Mouse (Mus musculus): ENCODE measurements around the gene Fosl2. TPM values are rescaled to one million over a fixed set of nuclear protein-coding genes. Genes with fewer than 3 reads are reported as not detected.

Gene Fosl2
- polyA plus RNA-seq, 1 experiment from 2014 or later: 0.41 TPM

DNA sequence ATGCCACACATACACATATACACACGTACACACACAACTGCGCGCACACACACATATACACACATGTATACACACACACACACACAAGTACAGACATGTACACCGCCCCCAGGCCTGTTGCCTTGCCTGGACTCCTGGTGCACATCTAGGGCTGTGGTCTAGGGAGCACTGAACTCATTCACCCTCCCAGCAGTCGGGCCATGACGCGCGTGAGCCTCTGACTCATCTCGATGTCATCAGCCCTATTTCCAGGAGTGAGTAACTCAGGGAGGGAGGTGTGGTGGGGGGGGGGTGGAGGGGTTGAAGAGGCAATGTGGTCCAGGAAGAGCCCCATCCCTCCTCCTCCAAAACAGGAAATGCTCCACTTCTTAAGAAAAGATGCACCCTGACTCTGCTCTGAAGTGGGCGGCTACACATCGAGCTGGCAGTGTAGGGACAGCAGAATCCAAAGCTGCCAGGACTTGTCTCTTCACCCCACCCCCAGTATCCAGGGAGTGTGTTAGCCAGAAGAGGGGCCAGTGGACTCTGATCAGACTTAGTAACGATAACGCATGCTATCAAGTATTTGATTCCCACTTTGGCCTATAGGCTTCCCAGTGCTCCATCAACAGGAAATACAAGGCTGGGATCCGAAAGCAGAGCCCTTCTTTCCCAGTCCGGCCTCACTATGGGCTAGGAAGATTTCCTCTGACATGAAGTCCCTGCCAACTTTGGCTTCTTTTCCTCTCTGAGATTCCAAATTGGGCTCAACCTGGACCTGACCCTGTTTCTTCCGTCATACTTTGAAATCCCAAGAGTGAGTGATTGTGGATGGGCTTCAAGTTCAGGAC, 56.6 kb downstream of the Fosl2 start:
- H3K9me3 ChIP-seq: no peaks in the 10 kb centered on the region
- H3K27ac ChIP-seq: no peak overlapping the region
- no peaks in the 10 kb centered on the region for H3K27me3 ChIP-seq (replicated peaks)
- 89% methylated on average over 16 of the region's 16 CpGs for WGBS
- H3K4me1 ChIP-seq: no peaks in the 10 kb centered on the region
- H3K4me3 ChIP-seq: no peak overlapping the region
- no peak overlapping the region for H3K4me2 ChIP-seq
- no peaks in the 10 kb centered on the region for H3K36me3 ChIP-seq (replicated peaks)
- H3K9ac ChIP-seq: no peak overlapping the region
- ATAC-seq (replicated peaks): no peak

DNA sequence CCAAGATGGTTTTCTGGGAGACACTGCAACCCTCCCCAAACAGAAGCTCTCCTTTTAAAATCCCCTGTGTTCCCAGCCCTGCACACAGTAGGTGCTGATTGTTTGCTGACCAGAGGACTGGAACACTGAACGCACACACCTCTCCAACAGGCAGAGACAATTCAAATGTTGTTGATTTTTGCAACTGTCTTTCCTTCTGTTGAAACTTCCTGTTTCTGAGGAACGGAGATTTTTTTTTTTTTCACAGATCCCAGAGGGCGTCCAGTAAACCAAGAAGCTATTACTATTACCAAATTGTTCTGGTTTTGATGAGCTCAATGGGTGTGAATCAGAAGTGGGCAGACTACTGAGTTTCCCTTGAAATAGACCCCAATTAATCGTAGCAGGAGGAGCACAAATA, 58.6 kb downstream of the Fosl2 start:
- H3K27me3 ChIP-seq (replicated peaks): no peaks in the 10 kb centered on the region
- no peak overlapping the region for H3K27ac ChIP-seq
- no peak for ATAC-seq (replicated peaks)
- H3K36me3 ChIP-seq (replicated peaks): no peaks in the 10 kb centered on the region
- no peak overlapping the region for H3K4me2 ChIP-seq
- no peak overlapping the region for H3K9ac ChIP-seq
- H3K4me3 ChIP-seq: no peak overlapping the region
- whole genome bisulfite sequencing: 78% methylated on average over 4 of the region's 4 CpGs
- H3K9me3 ChIP-seq: no peaks in the 10 kb centered on the region
- no peaks in the 10 kb centered on the region for H3K4me1 ChIP-seq

DNA sequence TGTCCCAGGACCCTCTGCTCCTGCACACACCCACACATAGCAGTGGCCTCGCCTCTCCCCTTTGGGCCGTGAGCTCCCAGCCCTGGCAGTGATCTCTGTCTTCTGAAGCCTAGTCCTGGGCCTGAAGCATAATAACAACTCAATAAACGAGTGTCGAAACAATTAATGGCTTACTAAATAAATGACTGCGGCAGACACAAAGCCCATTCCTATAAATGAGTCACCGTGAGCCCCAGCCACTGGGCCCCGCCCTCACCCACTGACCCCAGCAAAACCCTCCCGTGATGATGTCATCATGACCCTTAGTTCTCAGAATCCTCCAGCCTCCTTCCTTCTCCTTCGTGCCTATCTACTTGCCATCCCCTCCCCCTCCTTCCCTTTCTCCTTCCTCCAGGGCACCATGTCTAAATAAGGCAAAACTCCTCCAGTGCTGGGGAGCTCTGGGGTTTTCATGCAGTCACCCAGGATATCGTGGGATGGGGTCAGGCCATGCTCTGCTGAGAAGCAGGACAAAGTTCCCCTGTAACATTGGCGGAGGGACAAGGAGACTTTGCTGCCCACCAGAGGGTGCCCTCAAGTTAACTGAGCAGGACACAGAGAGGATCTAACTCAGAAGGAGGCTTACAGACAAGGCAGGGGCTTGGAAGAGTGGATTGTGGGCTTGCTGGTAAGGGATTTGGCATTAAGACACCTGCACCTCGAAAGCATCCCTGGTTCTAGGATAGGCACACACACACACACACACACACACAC, 60.4 kb downstream of the Fosl2 start:
- Histone ChIP-seq H3K36me3 (replicated peaks) (no peaks in the 10 kb centered on the region), H3K4me1 (no peaks in the 10 kb centered on the region), H3K4me3 (no peak overlapping the region), H3K9me3 (no peaks in the 10 kb centered on the region), H3K4me2 (no peak overlapping the region), H3K9ac (no peak overlapping the region), H3K27me3 (replicated peaks) (no peaks in the 10 kb centered on the region), H3K27ac (no peak overlapping the region)
- no peak for ATAC-seq (replicated peaks)
- 69% methylated on average over 12 of the region's 12 CpGs for WGBS

DNA sequence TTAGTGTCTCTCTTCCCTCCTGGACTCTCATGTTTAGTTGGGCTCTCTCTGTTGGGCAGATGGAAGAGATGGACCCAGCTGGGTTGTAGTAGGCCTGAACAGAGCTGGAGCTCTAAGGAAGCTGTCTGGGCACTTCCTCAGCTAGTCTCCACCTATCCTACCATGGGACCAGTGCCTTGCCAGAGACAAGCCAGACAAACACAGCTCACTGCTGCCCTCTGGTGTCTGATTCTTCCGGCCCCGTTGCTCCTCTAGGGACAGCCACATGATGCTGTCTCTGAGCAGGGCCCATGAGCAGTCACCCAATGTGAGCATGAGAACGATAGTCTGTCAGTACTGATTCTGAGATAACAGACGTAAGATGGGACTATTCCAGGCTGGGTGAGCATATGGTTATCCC, 62.1 kb downstream of the Fosl2 start:
- WGBS: 15% methylated on average over 4 of the region's 4 CpGs
- no peak overlapping the region for H3K4me3 ChIP-seq
- H3K4me2 ChIP-seq: no peak overlapping the region
- no peaks in the 10 kb centered on the region for H3K9me3 ChIP-seq
- H3K27ac ChIP-seq: no peak overlapping the region
- no peaks in the 10 kb centered on the region for H3K36me3 ChIP-seq (replicated peaks)
- no peaks in the 10 kb centered on the region for H3K4me1 ChIP-seq
- H3K27me3 ChIP-seq (replicated peaks): no peaks in the 10 kb centered on the region
- no peak for ATAC-seq (replicated peaks)
- no peak overlapping the region for H3K9ac ChIP-seq

DNA sequence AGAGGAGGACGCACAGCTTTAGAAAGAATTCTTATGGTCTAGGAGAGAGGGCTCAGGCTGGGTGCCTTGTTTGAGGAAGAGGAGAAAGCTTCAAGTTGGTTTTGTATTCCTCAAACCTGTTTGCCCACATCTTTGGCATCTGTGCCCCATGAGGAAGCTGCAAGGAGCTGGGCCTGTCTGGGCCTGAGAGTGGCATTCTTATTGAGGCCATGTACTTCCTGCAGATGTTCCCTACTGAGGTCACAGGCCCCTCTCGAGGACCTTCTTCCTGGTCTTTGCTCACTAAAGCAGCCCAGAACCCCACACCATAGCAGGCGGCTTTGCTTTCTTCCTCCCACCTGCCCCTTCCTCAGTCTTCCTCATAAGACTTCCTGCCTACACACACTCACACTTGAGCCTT, 63.5 kb downstream of the Fosl2 start:
- no peak overlapping the region for H3K4me2 ChIP-seq
- H3K9me3 ChIP-seq: no peaks in the 10 kb centered on the region
- H3K9ac ChIP-seq: no peak overlapping the region
- H3K4me3 ChIP-seq: no peak overlapping the region
- H3K27ac ChIP-seq: no peak overlapping the region
- H3K4me1 ChIP-seq: no peaks in the 10 kb centered on the region
- 78% methylated on average over 3 of the region's 3 CpGs for WGBS
- no peaks in the 10 kb centered on the region for H3K27me3 ChIP-seq (replicated peaks)
- no peak for ATAC-seq (replicated peaks)
- no peaks in the 10 kb centered on the region for H3K36me3 ChIP-seq (replicated peaks)

DNA sequence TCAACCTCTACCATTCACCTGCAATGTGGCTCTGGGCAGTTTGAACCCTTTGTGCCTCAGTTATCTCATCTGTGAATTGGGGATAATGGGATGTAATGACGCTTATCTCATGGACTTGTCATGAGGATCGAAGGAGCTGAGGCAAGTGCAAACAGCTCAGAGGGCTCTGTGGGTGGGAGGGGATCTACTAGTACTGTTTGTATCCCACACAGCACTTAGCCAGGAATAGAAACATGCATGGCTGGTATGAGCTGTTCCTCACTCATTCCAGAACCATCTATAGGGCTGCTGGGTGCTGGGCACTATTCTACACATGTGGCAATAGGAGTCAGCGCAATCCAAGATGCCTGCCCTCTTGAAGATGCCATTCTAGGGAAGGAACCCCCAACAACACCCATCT, 64.0 kb downstream of the Fosl2 start:
- Histone ChIP-seq H3K9me3 (no peaks in the 10 kb centered on the region), H3K4me2 (no peak overlapping the region), H3K27me3 (replicated peaks) (no peaks in the 10 kb centered on the region), H3K4me1 (no peaks in the 10 kb centered on the region), H3K9ac (no peak overlapping the region), H3K36me3 (replicated peaks) (no peaks in the 10 kb centered on the region), H3K4me3 (no peak overlapping the region), H3K27ac (no peak overlapping the region)
- WGBS: 93% methylated on average over 3 of the region's 3 CpGs
- no peak for ATAC-seq (replicated peaks)

DNA sequence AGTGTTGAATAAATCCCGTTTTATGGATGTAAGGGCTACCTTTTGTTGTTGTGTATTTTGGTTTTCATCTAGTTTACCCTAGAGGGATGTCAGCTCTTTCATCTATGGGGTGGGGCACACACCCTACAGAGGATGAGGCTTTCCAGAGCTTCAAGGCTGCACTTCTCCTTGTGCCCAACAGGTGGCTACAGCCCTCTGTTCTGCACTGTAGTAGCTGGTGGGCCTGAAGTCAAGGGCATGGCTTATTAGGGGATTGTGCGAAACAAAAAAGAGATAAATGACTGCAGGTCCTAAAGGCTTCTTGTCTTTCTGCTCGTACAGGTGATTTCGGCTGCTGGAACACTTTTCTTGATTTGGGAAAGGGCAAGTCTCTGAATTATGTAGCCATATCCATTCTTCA, 69.1 kb downstream of the Fosl2 start:
- Histone ChIP-seq H3K9me3 (no peaks in the 10 kb centered on the region), H3K4me3 (no peak overlapping the region), H3K27ac (no peak overlapping the region), H3K4me2 (no peak overlapping the region), H3K27me3 (replicated peaks) (no peaks in the 10 kb centered on the region), H3K36me3 (replicated peaks) (no peaks in the 10 kb centered on the region), H3K9ac (no peak overlapping the region), H3K4me1 (no peaks in the 10 kb centered on the region)
- WGBS: 72% methylated on average over 4 of the region's 4 CpGs
- no peak for ATAC-seq (replicated peaks)

DNA sequence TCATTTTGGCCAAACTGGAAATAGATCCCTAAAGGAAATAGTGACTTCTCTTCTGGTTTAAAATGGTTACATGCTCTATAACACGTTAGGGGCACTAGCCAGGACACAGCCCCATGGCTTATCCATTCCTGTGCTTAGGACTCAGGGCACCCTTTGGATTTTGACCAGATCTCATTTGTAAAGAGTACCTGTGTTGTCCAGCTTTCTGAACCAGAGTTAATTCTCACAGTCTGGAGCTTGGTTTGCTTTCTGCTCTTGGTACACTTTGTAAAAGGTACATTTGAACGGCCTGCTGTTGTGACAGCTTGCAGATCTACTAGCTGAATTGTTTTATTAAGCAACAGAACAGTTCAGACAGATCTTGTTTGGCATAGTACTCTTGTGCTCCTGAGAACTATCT, 71.1 kb downstream of the Fosl2 start:
- WGBS: 86% methylated on average over 2 of the region's 2 CpGs
- no peak overlapping the region for H3K9ac ChIP-seq
- no peak overlapping the region for H3K27ac ChIP-seq
- no peaks in the 10 kb centered on the region for H3K36me3 ChIP-seq (replicated peaks)
- no peak for ATAC-seq (replicated peaks)
- H3K4me3 ChIP-seq: no peak overlapping the region
- H3K4me2 ChIP-seq: no peak overlapping the region
- H3K27me3 ChIP-seq (replicated peaks): no peaks in the 10 kb centered on the region
- H3K4me1 ChIP-seq: no peaks in the 10 kb centered on the region
- H3K9me3 ChIP-seq: no peaks in the 10 kb centered on the region

Other genes starting within 250 kb of the Fosl2 start
- 0.11 and 0.12 TPM in 2 replicates for gene Plb1, start 96.9 kb downstream of the Fosl2 start, polyA plus RNA-seq (2015; fragmentation: Nextera tagmentation; extraction: Ambion mirVana)

Measured in midbrain, embryonic 15.5 days (tissue).